Mouse (Mus musculus): ENCODE results near the gene Cela1.

Cela1 gene

GRCm38 (mm10) chr15:100701856-100702255 lies 14.1 kb upstream of the Cela1 start:
- DNase-seq: no peak

GRCm38 (mm10) chr15:100701108-100701507 lies 13.4 kb upstream of the Cela1 start:
- no peak for DNase-seq

DNA sequence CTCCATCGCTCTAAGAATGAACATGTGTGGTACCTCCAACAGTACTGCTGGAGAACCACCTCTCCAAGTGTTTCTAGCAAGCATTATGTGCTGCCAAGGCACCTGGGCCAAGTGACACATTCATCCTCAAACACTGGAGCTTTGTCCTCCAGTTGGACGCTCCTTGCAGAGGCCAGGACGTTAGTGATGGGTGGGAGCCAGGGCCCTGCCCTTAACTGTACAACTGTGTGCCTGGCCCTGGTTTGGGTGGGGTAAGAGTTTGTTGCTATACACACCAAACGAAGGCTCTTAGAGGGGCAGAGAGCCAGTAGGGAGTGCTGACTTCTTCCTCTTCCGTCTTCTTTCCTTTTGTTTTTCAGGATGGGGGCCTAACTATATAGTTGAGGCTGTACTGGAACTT lies 12.7 kb upstream of the Cela1 start:
- DNase-seq: no peak

DNA sequence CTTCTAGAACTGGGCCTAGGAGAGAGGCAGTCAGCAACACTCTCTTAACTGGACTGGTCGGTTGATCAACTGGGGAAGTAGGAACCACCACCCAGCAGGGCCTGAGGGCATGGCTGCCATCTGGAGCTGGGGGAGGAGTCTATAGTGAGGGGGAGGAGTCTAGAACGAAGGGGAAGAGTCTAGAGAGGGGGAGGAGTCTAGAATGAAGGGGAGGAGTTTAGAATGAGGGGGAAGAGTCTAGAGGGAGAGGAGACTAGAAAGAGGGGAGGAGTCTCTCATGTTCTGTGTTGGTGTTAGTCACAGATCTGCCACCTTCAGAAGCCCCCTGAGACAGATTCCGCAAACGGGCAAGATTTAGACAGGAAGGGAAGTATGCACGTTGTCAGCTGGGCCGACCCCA lies 11.7 kb upstream of the Cela1 start:
- DNase-seq: no peak

DNA sequence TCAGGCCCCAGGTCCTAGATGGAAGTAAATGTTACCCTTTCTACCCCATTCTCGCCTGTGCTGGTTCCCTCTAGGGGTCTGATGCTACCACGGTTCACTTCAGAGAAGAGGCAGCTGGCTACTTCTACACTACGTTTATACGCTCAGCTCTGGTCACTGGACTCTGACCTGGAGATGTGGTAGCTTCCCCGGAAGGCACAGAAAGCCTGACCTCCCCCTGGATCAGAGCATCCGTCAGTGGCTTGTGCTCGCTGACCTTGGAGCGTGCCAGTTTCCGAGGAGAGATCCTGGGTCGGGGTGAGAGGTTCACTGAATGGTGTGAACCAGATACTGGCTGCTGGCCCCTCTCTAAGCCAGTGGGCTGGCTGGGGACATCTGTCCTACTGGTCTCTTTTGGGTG lies 10.4 kb upstream of the Cela1 start:
- DNase-seq: no peak

- DNase-seq: no peak
These were observed 6.7 kb upstream of the Cela1 start for GRCm38 (mm10) chr15:100694406-100694805.

GRCm38 (mm10) chr15:100691990-100692389 lies 4.3 kb upstream of the Cela1 start:
- no peak for DNase-seq

DNA sequence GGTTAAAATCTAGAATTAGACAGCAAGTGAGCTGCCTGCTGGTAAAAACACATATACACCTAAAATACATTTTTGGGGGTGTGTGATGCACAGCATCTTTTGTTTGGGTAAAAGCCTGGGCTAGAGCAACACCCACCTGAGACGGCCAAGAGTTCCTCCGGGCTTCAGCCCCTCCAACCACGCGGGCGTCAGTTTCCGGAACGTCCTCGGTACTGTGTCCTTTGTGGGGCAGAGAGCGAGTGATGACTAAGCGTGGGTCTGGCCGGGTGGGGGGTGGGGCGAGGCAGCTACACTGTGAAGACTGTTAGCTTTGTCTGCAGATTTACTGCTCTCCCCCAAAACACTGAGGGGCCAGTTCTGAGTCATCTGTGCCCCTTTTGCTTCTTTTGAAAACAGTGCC lies 732 bp downstream of the Cela1 start:
- DNase-seq: no peak

- no peak for DNase-seq
These were observed 1.3 kb downstream of the Cela1 start for GRCm38 (mm10) chr15:100686434-100686833.

GRCm38 (mm10) chr15:100685849-100686248 lies 1.9 kb downstream of the Cela1 start:
- DNase-seq: no peak

GRCm38 (mm10) chr15:100685255-100685654 lies 2.5 kb downstream of the Cela1 start:
- no peak for DNase-seq

DNA sequence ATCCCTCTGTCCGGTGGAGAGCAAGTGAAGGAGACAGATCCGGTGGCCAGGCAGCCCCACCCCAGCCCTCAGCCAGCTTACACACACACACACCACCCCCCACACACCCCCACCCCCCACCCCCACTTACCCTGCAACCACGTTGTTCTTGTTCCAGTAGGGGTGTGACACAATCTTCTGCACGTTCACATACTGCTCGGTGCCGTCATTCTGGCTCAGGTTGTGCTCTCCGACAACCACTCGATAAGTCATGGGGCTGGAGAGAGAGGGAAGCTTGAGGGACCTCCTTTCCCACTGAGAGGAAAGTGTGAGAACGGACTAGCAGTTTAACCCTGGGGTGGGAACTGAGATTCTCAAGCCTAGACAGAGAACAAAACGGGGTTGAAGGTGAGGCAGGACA lies 3.3 kb downstream of the Cela1 start:
- no peak for DNase-seq

- DNase-seq: peak; percentile 56
These were observed 4.7 kb downstream of the Cela1 start for GRCm38 (mm10) chr15:100683041-100683440.

DNA sequence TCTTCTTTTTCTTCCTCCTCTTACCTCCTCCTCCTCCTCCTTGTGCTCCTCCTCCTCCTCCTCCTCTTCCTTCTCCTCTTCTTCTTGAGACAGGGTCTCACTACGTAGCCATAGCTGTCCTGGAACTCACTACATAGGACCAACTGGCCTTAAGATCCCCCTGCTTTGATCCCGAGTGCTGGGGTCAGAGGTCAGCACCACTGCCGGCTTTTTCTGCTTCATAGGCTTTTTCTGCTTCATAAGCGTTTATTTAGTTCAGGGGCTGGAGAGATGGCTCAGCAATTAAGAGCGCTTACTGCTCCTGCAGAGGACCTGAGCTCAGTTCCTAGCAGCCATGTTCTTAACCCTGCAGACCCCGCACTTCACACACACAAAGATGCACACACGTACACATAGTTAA lies 6.0 kb downstream of the Cela1 start:
- DNase-seq: no peak

GRCm38 (mm10) chr15:100680381-100680780 lies 7.3 kb downstream of the Cela1 start:
- DNase-seq: no peak

DNA sequence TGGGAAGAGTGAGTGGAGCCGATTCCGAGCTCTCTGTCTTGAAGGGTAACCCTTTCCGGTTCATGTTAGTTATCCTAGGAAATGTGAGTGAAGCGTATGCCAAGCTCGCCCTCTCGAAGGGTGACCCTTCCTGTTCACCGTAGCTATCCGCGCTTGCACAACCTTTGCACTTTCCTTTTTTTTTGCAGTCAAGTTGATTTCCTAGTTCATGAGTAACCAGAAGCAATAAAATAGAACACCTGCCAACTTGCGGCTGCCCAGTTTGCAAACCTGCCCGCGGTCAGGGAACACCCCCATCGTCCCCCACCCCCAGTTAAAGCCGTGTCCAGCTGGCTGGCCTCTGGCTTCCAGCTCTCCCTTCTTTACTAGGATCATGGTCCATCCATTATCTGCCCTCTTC lies 8.7 kb downstream of the Cela1 start:
- DNase-seq: no peak

DNA sequence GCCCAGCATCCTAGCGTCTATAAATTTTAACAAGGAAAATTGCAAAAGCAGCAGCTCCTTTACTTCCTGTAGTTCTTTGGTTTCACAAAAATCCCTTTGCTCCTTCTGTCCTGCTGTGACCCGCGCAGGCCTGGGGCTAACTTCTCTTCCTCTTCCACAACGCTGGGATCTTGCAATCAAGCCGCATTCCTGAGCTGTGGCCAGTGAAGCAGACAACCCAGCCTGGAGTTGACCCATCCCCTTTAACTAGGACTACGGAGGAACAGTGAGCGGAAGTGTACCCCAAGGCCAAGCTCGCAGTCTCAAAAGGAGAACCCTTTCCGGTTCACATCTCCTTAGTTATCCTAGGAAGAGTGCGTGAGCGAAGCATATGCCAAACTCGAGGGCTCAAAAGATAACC lies 9.1 kb downstream of the Cela1 start:
- no peak for DNase-seq

- DNase-seq: no peak
These were observed 10.0 kb downstream of the Cela1 start for GRCm38 (mm10) chr15:100677675-100678074.

DNA sequence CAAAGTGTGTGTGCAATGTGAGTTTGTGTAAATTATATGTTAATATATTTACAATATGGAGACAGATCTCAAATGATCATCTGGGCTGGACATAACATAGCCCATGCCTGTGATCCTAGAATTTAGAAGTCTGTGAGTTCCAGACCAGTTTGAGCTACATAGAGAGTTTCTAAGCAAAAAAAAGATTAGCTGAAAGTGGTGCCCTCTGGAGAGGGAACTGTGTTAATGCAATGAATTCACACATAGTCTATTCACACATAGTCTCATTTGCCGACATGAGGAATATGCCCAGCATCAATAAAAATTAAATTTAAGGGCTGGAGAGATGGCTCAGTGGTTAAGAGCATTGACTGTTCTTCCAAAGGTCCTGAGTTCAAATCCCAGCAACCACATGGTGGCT lies 11.2 kb downstream of the Cela1 start:
- no peak for DNase-seq

- no peak for DNase-seq
These were observed 12.2 kb downstream of the Cela1 start for GRCm38 (mm10) chr15:100675486-100675885.

GRCm38 (mm10) chr15:100674566-100674965 lies 13.2 kb downstream of the Cela1 start:
- no peak for DNase-seq

GRCm38 (mm10) chr15:100673585-100674391 lies 13.9 kb downstream of the Cela1 start:
- DNase-seq: no peak

GRCm38 (mm10) chr15:100670833-100671232 lies 16.9 kb downstream of the Cela1 start:
- DNase-seq: no peak

GRCm38 (mm10) chr15:100670004-100670403 lies 17.7 kb downstream of the Cela1 start:
- DNase-seq: no peak

DNA sequence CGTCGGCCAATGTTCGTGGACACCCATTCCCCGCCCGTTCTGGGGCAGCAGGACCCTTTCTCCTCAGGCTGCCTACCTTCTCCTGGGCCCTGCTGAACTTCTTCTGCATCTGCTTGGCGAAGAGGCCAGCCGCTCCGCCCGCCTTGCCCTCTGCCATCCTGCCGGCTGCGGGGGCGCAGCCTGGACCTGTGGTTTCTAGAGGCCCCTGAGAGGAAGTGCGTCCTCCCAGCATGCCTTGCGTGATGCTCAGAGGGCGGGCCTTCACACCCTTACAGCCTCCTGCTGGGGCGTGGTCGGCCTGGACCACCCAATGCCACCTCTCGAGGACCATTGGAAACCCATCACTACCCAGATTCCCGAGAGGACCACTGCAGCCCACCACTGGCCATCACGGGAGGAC lies 18.4 kb downstream of the Cela1 start, which contains the start of gene Bin2:
Gene Bin2 (minus strand): TSS at position 217 of the 400 bp plus-strand sequence.
- no peak for DNase-seq
